Mouse (Mus musculus) spleen, adult 10 weeks (tissue): ENCODE data around the gene Ifit1bl1. TPM values are rescaled to one million over a fixed set of nuclear protein-coding genes. Genes with fewer than 3 reads are reported as not detected.

Experiments used
- polyA plus RNA-seq: library from polyadenylated mRNA; stranded (reverse); fragments of 350-450 nt; fragmentation: Illumina TruSeq; extraction: RNeasy Lipid Tissue Mini Kit (QIAGEN cat#74804); gene quantifications from one replicate; pipeline ENCODE4 v1.2.3, GENCODE M21; 2015; ENCODE audit warnings: low replicate concordance; ENCODE audit not compliant: insufficient read depth

Gene Ifit1bl1
- polyA plus RNA-seq: 25.0 TPM

GRCm38 (mm10) chr19:34601888-34602287, at the start of gene Ifit1bl1:
Gene Ifit1bl1 (minus strand): TSS chr19:34601956.

DNA sequence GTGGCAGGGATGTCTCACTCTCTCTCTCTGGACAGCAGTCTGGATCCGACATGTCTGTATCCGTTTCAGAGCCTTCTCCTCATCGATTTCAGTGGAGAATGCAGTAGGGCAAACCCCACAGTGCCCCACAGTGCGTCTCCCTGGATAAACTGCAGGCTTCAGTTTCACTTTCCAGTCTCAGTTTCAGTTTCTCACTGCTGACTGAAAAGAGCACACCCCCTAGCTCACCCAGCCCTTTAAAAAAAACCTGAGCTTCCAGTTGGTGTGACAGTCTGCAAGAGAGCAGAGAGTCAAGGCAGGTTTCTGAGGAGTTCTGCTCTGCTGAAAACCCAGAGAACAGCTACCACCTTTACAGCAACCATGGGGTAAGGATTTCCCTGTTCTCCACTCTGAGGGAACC, 38.9 kb upstream of the Ifit1bl1 start, which contains the start of the genes Ifit1bl2 and Ifit1:
Gene Ifit1bl2, minus strand, starts transcription at position 121 of the 400 bp plus-strand sequence.
Gene Ifit1, plus strand, starts transcription at position 249 of the 400 bp plus-strand sequence.

GRCm38 (mm10) chr19:34607237-34608051, 5.7 kb upstream of the Ifit1bl1 start, which contains the start of gene Ifit3b:
Gene Ifit3b (plus strand): TSS chr19:34607970.

DNA sequence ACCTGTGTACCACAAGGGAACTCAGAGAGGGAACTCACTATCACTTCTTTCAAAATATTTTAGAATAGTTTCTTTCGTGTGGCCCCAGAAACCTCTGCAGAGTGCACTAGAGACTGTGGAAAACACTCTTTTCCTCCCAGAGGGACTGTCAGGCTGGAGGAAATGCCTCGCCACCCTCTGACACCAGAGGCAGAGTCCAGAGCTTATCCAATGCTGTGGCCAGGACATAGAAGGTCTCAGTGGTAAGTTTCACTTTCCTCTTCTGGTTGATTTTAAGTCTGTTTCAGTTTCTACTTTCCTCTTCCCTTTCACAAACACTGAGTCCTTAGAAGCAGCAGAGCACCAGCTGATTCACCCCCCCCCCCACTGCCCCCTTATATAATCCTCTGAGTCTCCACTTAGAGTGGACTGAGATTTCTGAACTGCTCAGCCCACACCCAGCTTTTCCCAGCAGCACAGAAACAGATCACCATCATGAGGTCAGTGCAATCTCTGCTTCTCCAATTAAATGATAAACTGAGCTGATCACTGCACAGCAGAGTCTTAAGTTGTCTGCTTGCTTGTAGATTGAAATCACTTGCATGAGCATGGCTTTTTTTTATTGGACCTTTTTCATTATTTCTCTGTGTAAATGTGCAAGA, 18.5 kb downstream of the Ifit1bl1 start, which contains the start of gene Ifit3:
Gene Ifit3, plus strand, starts transcription at position 406 of the 641 bp plus-strand sequence.

DNA sequence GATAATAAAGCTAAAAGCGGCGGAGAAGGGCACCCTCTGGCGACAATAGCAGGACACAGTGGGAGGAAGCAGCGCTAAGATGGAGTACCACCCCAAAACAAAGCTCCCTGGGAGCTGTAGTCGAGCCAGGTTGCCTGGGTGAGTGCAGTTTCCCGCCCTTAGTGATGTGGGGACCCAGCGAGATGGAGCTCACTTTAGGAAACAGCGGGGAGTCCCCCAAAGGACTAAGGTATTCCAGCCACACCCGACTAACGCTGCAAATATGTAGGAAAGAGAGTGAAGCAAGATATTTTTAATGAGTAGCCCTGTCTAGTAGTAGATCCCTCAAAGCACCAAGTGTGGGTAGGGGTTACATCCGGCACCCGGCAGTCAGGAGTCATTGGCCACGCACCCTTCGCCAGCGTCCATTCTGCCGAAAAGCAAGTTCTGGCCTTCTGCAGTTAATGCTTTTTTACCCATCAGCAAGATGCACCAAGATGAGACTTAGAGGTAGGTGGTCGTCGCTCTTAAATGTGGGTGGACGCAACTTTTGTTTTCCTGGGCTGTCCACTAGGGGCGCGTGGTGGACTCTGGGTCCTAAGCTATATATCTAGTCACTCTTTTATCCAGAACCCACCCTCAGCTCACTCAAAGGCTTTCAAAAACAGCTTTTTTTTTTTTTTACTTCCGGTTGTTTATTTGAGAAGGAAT, 51.1 kb downstream of the Ifit1bl1 start, which contains the start of gene Ifit2:
Gene Ifit2, plus strand, starts transcription at position 161 of the 690 bp plus-strand sequence.

Other genes starting within 250 kb of the Ifit1bl1 start
- gene Ch25h, start 126.8 kb downstream of the Ifit1bl1 start, polyA plus RNA-seq: 3.5 TPM
- 98.9 TPM for gene Lipa, start 74.5 kb downstream of the Ifit1bl1 start, polyA plus RNA-seq
- 21.9 TPM for gene Ifit2, start 51.3 kb downstream of the Ifit1bl1 start, polyA plus RNA-seq
- 53.7 TPM for gene Ifit3, start 18.4 kb downstream of the Ifit1bl1 start, polyA plus RNA-seq
- gene Ifit3b, start 6.0 kb upstream of the Ifit1bl1 start, polyA plus RNA-seq: 8.5 TPM
- gene Ifit1bl2, start 38.8 kb upstream of the Ifit1bl1 start, polyA plus RNA-seq: 0.77 TPM
- 13.5 TPM for gene Ifit1, start 38.9 kb upstream of the Ifit1bl1 start, polyA plus RNA-seq
- 0.44 TPM for gene Slc16a12, start 145.3 kb upstream of the Ifit1bl1 start, polyA plus RNA-seq